Mouse (Mus musculus) G1E (cell line): ENCODE measurements around the gene Rtbdn.
A peak's percentile ranks its signal among the peaks of the same experiment; 100 is the strongest.

Experiments
- CTCF ChIP-seq: IDR thresholded peaks from 2 replicates; pipeline ENCODE4 v1.5.1; 2012; ENCODE audit warnings: low read depth, low read length, inconsistent platforms, mixed read lengths
- POLR2AphosphoS5 ChIP-seq: IDR thresholded peaks from 2 replicates; pipeline ENCODE4 v1.6.1; 2012; ENCODE audit warnings: low read depth, low read length, inconsistent platforms; ENCODE audit not compliant: insufficient replicate concordance

- TF ChIP-seq POLR2AphosphoS5 (no peak), CTCF (peak; percentile 59; the same call in 1 of the 2 replicates)
These were observed 43.0 kb downstream of the Rtbdn start for GRCm38 (mm10) chr8:84989810-84990209.
